Mouse (Mus musculus): ENCODE results near the gene Zscan4-ps2. TPM values are rescaled to one million over a fixed set of nuclear protein-coding genes. Genes with fewer than 3 reads are reported as not detected.
"Not testable (repeated sequence)": the region's sequence is repeated elsewhere in the genome, so short reads cannot be mapped to it uniquely, and the experiment has no call there.

The Zscan4-ps2 gene
- total RNA-seq (2021) = not detected
- polyA plus RNA-seq (2012; rRNA removed) = not detected in 2 replicates
- long read RNA-seq = 0 reads

- DNase-seq; intact Hi-C loops (cut with DNase I); H3K9ac ChIP-seq (ENCODE audit: low read depth, low read length); H3K79me2 ChIP-seq (replicated peaks; ENCODE audit: control insufficient read depth, insufficient read depth, low read length); H3K36me3 ChIP-seq (ENCODE audit: control insufficient read depth, insufficient read depth, low read length); H3K27ac ChIP-seq; H3K4me1 ChIP-seq (ENCODE audit: control insufficient read depth, insufficient read depth, low read length); H3K27me3 ChIP-seq (ENCODE audit: control insufficient read depth, insufficient read depth, low read length); H3K4me3 ChIP-seq: not testable (repeated sequence)
- 64% methylated on average over 1 of the region's 1 CpGs for WGBS
Observed at GRCm38 (mm10) chr7:11514010-11514409, at the start of gene Zscan4-ps2. Gene Zscan4-ps2, plus strand, starts transcription at chr7:11514310.

Other genes with a start within 250 kb of the Zscan4-ps2 start
- gene Zscan4e, start 203.6 kb upstream of the Zscan4-ps2 start, total RNA-seq (2021) = not detected
- not detected in 2 replicates for gene Zscan4e, start 203.6 kb upstream of the Zscan4-ps2 start, polyA plus RNA-seq (2012; rRNA removed)
- gene Zscan4f, start 116.4 kb upstream of the Zscan4-ps2 start, total RNA-seq (2021) = not detected
- gene Zscan4f, start 116.4 kb upstream of the Zscan4-ps2 start, polyA plus RNA-seq (2012; rRNA removed) = not detected in 2 replicates
- not detected for gene Zscan4-ps3, start 95.0 kb downstream of the Zscan4-ps2 start, total RNA-seq (2021)
- not detected in 2 replicates for gene Zscan4-ps3, start 95.0 kb downstream of the Zscan4-ps2 start, polyA plus RNA-seq (2012; rRNA removed)
- not detected for gene Vmn1r72, start 165.8 kb downstream of the Zscan4-ps2 start, total RNA-seq (2021)
- not detected in 2 replicates for gene Vmn1r72, start 165.8 kb downstream of the Zscan4-ps2 start, polyA plus RNA-seq (2012; rRNA removed)
- gene Vmn1r73, start 216.0 kb downstream of the Zscan4-ps2 start, total RNA-seq (2021) = not detected
- not detected in 2 replicates for gene Vmn1r73, start 216.0 kb downstream of the Zscan4-ps2 start, polyA plus RNA-seq (2012; rRNA removed)